2 mouse cellular contexts compared by ENCODE assay signal in genomic region chr11:121421553-121422173, GRCm38 (mm10).
TF ChIP-seq lines count a peak whose summit lies in the region.

No protein-coding gene starts in this region.

TF ChIP-seq in C2C12, 6 proteins besides CTCF, POLR2A, EP300 and RAD21:
- TF ChIP-seq MAX (IDR thresholded peaks at IDR 0.05) (no peak), USF1 (IDR thresholded peaks at IDR 0.05; ENCODE audit: low read depth) (no peak), MYOG (IDR thresholded peaks at IDR 0.05; ENCODE audit: control insufficient read depth, extremely low read depth, insufficient read length) (no peak), MYOD1 (IDR thresholded peaks at IDR 0.05; ENCODE audit: control insufficient read depth, insufficient read length, low read depth) (no peak), CEBPB (IDR thresholded peaks at IDR 0.05; ENCODE audit: low read depth) (no peak), FOSL1 (IDR thresholded peaks at IDR 0.05; ENCODE audit: insufficient read depth, low read length, poor library complexity, severe bottlenecking) (no peak)

TF ChIP-seq in CH12.LX, 34 proteins besides CTCF, POLR2A, EP300 and RAD21:
- TF ChIP-seq KAT2A (IDR thresholded peaks at IDR 0.05; ENCODE audit: insufficient replicate concordance, low read length) (0 out of 2 replicates have a peak, but pooled peaks have one; percentile 11), SMC3 (IDR thresholded peaks at IDR 0.05; ENCODE audit: low read depth, low read length) (no peak), MAX (IDR thresholded peaks at IDR 0.05; ENCODE audit: low read length) (peak; percentile 8; the same call in 1 of the 2 replicates)
